ENCODE assay signal across 28 mouse cellular contexts in the genomic region with DNA sequence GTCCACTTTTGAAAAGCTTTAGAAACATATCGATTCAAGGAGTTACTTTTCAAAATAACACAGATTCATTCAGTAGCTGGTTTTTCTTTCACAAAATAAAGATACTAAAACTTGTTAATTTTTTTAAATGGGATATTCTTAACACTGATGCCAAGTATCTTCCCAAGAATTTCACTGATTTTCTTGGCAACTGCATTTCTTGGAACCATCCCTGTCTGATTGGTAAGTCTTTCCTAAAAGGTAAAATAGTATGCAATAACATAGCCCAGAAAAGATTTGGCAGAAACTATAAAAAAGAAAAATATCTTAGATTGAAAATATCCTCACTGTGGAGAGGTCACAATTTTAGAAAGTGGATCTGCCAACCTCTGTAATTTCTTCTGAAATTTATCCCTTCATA.
"Had no signal": no experiment of that assay in that cellular context is flagged by ENCODE, and none has a peak within 500 bp of the region (broad histone marks: within the 10 kb centered on the region; RNA-seq: fewer than 3 reads in every experiment).

No protein-coding gene starts in this region.

- H3K9me3 ChIP-seq: heart, embryonic 15.5 days; hindbrain, embryonic 12.5 days; intestine, embryonic 15.5 days; limb, embryonic 10.5 days; limb, embryonic 12.5 days; liver, embryonic 13.5 days; liver, embryonic 15.5 days had no signal

- ATAC-seq: hindbrain, embryonic 16.5 days; inflammation-experienced regulatory T-cells, adult 6 months; intestine, embryonic 15.5 days; intestine, postnatal 0 days had no signal

- H3K27ac ChIP-seq: heart, adult 2 months; heart, embryonic 13.5 days; heart, embryonic 15.5 days; hindbrain, embryonic 12.5 days; hindbrain, embryonic 14.5 days; intestine, embryonic 15.5 days; layer of hippocampus, adult 2 months; left cerebral cortex, adult 2 months; limb, embryonic 10.5 days; limb, embryonic 12.5 days; liver, embryonic 13.5 days; liver, embryonic 15.5 days had no signal

- H3K4me2 ChIP-seq: heart, embryonic 11.5 days; heart, embryonic 13.5 days; heart, embryonic 15.5 days; hindbrain, embryonic 12.5 days; hindbrain, embryonic 14.5 days; intestine, embryonic 15.5 days; limb, embryonic 12.5 days; liver, embryonic 11.5 days; liver, embryonic 13.5 days; liver, embryonic 15.5 days had no signal

- H3K27me3 ChIP-seq: heart, embryonic 13.5 days; heart, embryonic 15.5 days; hindbrain, embryonic 12.5 days; intestine, embryonic 15.5 days; limb, embryonic 12.5 days; liver, embryonic 13.5 days; liver, embryonic 15.5 days had no signal

- H3K9ac ChIP-seq: heart, embryonic 13.5 days; heart, embryonic 15.5 days; hindbrain, embryonic 12.5 days; hindbrain, embryonic 14.5 days; intestine, embryonic 15.5 days; limb, embryonic 12.5 days; liver, embryonic 13.5 days; liver, embryonic 15.5 days had no signal

- H3K36me3 ChIP-seq: heart, embryonic 13.5 days; heart, embryonic 15.5 days; hindbrain, embryonic 12.5 days; intestine, embryonic 15.5 days; limb, embryonic 10.5 days; limb, embryonic 12.5 days; liver, embryonic 13.5 days; liver, embryonic 15.5 days had no signal

- H3K4me1 ChIP-seq: heart, embryonic 13.5 days; heart, embryonic 15.5 days; hindbrain, embryonic 12.5 days; intestine, embryonic 15.5 days; limb, embryonic 10.5 days; limb, embryonic 12.5 days; liver, embryonic 13.5 days; liver, embryonic 15.5 days had no signal

- H3K4me3 ChIP-seq: heart, adult 2 months; heart, embryonic 13.5 days; heart, embryonic 15.5 days; hindbrain, embryonic 12.5 days; intestine, embryonic 15.5 days; layer of hippocampus, adult 2 months; left cerebral cortex, adult 2 months; limb, embryonic 10.5 days; limb, embryonic 12.5 days; liver, embryonic 13.5 days; liver, embryonic 15.5 days had no signal

- DNase-seq: gastrocnemius, postnatal 14 days; gastrocnemius, postnatal 36 days; heart, adult 11 months; heart, adult 2 months; heart, postnatal 14 days; heart, postnatal 36 days; kidney, adult 18-20 months; kidney, adult 8-10 months; kidney, postnatal 10 days; kidney, postnatal 25 days; kidney, postnatal 4 days; liver; liver, embryonic 13.5 days had no signal
